Mouse (Mus musculus): ENCODE results near the gene Arhgap15. TPM values are rescaled to one million over a fixed set of nuclear protein-coding genes. Genes with fewer than 3 reads are reported as not detected.

The Arhgap15 gene
- polyA plus RNA-seq, 1 experiment from 2014 or later, result 0.77 TPM

- H3K36me3 ChIP-seq (ENCODE audit: control insufficient read depth, insufficient read depth, low read length), result no peaks in the 10 kb centered on the region
- no peaks in the 10 kb centered on the region for H3K9me3 ChIP-seq (ENCODE audit: control insufficient read depth, low read length)
- H3K4me3 ChIP-seq (ENCODE audit: control insufficient read depth in 1 of 2, insufficient read depth in 1 of 2, low read depth in 1 of 2, low read length in 2 of 2), result no peak overlapping the region
- H3K9ac ChIP-seq (ENCODE audit: low read length), result no peak overlapping the region
- no peak for ATAC-seq (ENCODE audit: insufficient number of reproducible peaks, insufficient read depth, low FRiP score, low read depth)
- H3K4me2 ChIP-seq (ENCODE audit: low read length), result no peak overlapping the region
- H3K27me3 ChIP-seq (ENCODE audit: control insufficient read depth, insufficient read depth, low read length), result no peaks in the 10 kb centered on the region
- 79% methylated on average over 13 of the region's 13 CpGs for WGBS
- H3K4me1 ChIP-seq (ENCODE audit: control insufficient read depth in 2 of 2, insufficient read depth in 2 of 2, low read length in 2 of 2), result no peaks in the 10 kb centered on the region
- no peak overlapping the region for H3K27ac ChIP-seq (replicated peaks in 1 of 2; ENCODE audit: control insufficient read depth in 1 of 2, insufficient read depth in 1 of 2, low read depth in 2 of 2, low read length in 2 of 2)
These were observed 229.8 kb downstream of the Arhgap15 start for GRCm38 (mm10) chr2:43978177-43979013.

GRCm38 (mm10) chr2:43986066-43986465, 237.4 kb downstream of the Arhgap15 start:
- Histone ChIP-seq H3K27me3 (ENCODE audit: control insufficient read depth, insufficient read depth, low read length) (no peaks in the 10 kb centered on the region), H3K9ac (ENCODE audit: low read length) (no peak overlapping the region), H3K4me2 (ENCODE audit: low read length) (no peak overlapping the region), H3K4me3 (ENCODE audit: control insufficient read depth in 1 of 2, insufficient read depth in 1 of 2, low read depth in 1 of 2, low read length in 2 of 2) (no peak overlapping the region), H3K27ac (replicated peaks in 1 of 2; ENCODE audit: control insufficient read depth in 1 of 2, insufficient read depth in 1 of 2, low read depth in 2 of 2, low read length in 2 of 2) (no peak overlapping the region), H3K9me3 (ENCODE audit: control insufficient read depth, low read length) (no peaks in the 10 kb centered on the region), H3K4me1 (ENCODE audit: control insufficient read depth in 2 of 2, insufficient read depth in 2 of 2, low read length in 2 of 2) (no peaks in the 10 kb centered on the region), H3K36me3 (ENCODE audit: control insufficient read depth, insufficient read depth, low read length) (no peaks in the 10 kb centered on the region)
- WGBS, result 77% methylated on average over 14 of the region's 14 CpGs
- no peak for ATAC-seq (ENCODE audit: insufficient number of reproducible peaks, insufficient read depth, low FRiP score, low read depth)

- no peak overlapping the region for H3K27ac ChIP-seq (replicated peaks in 1 of 2; ENCODE audit: control insufficient read depth in 1 of 2, insufficient read depth in 1 of 2, low read depth in 2 of 2, low read length in 2 of 2)
- no peaks in the 10 kb centered on the region for H3K4me1 ChIP-seq (ENCODE audit: control insufficient read depth in 2 of 2, insufficient read depth in 2 of 2, low read length in 2 of 2)
- H3K4me3 ChIP-seq (ENCODE audit: control insufficient read depth in 1 of 2, insufficient read depth in 1 of 2, low read depth in 1 of 2, low read length in 2 of 2), result no peak overlapping the region
- no peaks in the 10 kb centered on the region for H3K9me3 ChIP-seq (ENCODE audit: control insufficient read depth, low read length)
- no peaks in the 10 kb centered on the region for H3K27me3 ChIP-seq (ENCODE audit: control insufficient read depth, insufficient read depth, low read length)
- no peak overlapping the region for H3K9ac ChIP-seq (ENCODE audit: low read length)
- no peak overlapping the region for H3K4me2 ChIP-seq (ENCODE audit: low read length)
- no peaks in the 10 kb centered on the region for H3K36me3 ChIP-seq (ENCODE audit: control insufficient read depth, insufficient read depth, low read length)
- no peak for ATAC-seq (ENCODE audit: insufficient number of reproducible peaks, insufficient read depth, low FRiP score, low read depth)
- WGBS, result 75% methylated on average over 3 of the region's 3 CpGs
These were observed 239.3 kb downstream of the Arhgap15 start for GRCm38 (mm10) chr2:43987919-43988318.

GRCm38 (mm10) chr2:43989850-43990249, 241.2 kb downstream of the Arhgap15 start:
- no peak for ATAC-seq (ENCODE audit: insufficient number of reproducible peaks, insufficient read depth, low FRiP score, low read depth)
- H3K4me2 ChIP-seq (ENCODE audit: low read length), result no peak overlapping the region
- WGBS, result 65% methylated on average over 5 of the region's 5 CpGs

GRCm38 (mm10) chr2:43992510-43992909, 243.9 kb downstream of the Arhgap15 start:
- Histone ChIP-seq H3K27me3 (ENCODE audit: control insufficient read depth, insufficient read depth, low read length) (no peaks in the 10 kb centered on the region), H3K36me3 (ENCODE audit: control insufficient read depth, insufficient read depth, low read length) (no peaks in the 10 kb centered on the region), H3K4me3 (ENCODE audit: control insufficient read depth in 1 of 2, insufficient read depth in 1 of 2, low read depth in 1 of 2, low read length in 2 of 2) (no peak overlapping the region), H3K9me3 (ENCODE audit: control insufficient read depth, low read length) (no peaks in the 10 kb centered on the region), H3K27ac (replicated peaks in 1 of 2; ENCODE audit: control insufficient read depth in 1 of 2, insufficient read depth in 1 of 2, low read depth in 2 of 2, low read length in 2 of 2) (no peak overlapping the region), H3K4me1 (ENCODE audit: control insufficient read depth in 2 of 2, insufficient read depth in 2 of 2, low read length in 2 of 2) (no peaks in the 10 kb centered on the region), H3K4me2 (ENCODE audit: low read length) (no peak overlapping the region), H3K9ac (ENCODE audit: low read length) (no peak overlapping the region)
- 77% methylated on average over 7 of the region's 7 CpGs for WGBS
- ATAC-seq (ENCODE audit: insufficient number of reproducible peaks, insufficient read depth, low FRiP score, low read depth), result no peak

More at GRCm38 (mm10) chr2:43989850-43990249, 241.2 kb downstream of the Arhgap15 start:
- Histone ChIP-seq H3K4me1 (ENCODE audit: control insufficient read depth in 2 of 2, insufficient read depth in 2 of 2, low read length in 2 of 2) (no peaks in the 10 kb centered on the region), H3K9ac (ENCODE audit: low read length) (no peak overlapping the region), H3K9me3 (ENCODE audit: control insufficient read depth, low read length) (no peaks in the 10 kb centered on the region), H3K4me3 (ENCODE audit: control insufficient read depth in 1 of 2, insufficient read depth in 1 of 2, low read depth in 1 of 2, low read length in 2 of 2) (no peak overlapping the region), H3K36me3 (ENCODE audit: control insufficient read depth, insufficient read depth, low read length) (no peaks in the 10 kb centered on the region), H3K27me3 (ENCODE audit: control insufficient read depth, insufficient read depth, low read length) (no peaks in the 10 kb centered on the region), H3K27ac (replicated peaks in 1 of 2; ENCODE audit: control insufficient read depth in 1 of 2, insufficient read depth in 1 of 2, low read depth in 2 of 2, low read length in 2 of 2) (no peak overlapping the region)

- Histone ChIP-seq H3K27me3 (ENCODE audit: control insufficient read depth, insufficient read depth, low read length) (no peaks in the 10 kb centered on the region), H3K36me3 (ENCODE audit: control insufficient read depth, insufficient read depth, low read length) (no peaks in the 10 kb centered on the region), H3K9me3 (ENCODE audit: control insufficient read depth, low read length) (no peaks in the 10 kb centered on the region), H3K4me2 (ENCODE audit: low read length) (no peak overlapping the region), H3K27ac (replicated peaks in 1 of 2; ENCODE audit: control insufficient read depth in 1 of 2, insufficient read depth in 1 of 2, low read depth in 2 of 2, low read length in 2 of 2) (no peak overlapping the region), H3K4me1 (ENCODE audit: control insufficient read depth in 2 of 2, insufficient read depth in 2 of 2, low read length in 2 of 2) (no peaks in the 10 kb centered on the region), H3K4me3 (ENCODE audit: control insufficient read depth in 1 of 2, insufficient read depth in 1 of 2, low read depth in 1 of 2, low read length in 2 of 2) (no peak overlapping the region), H3K9ac (ENCODE audit: low read length) (no peak overlapping the region)
- no peak for ATAC-seq (ENCODE audit: insufficient number of reproducible peaks, insufficient read depth, low FRiP score, low read depth)
- WGBS, result 67% methylated on average over 1 of the region's 1 CpGs
These were observed 253.8 kb downstream of the Arhgap15 start for GRCm38 (mm10) chr2:44002454-44002853.

GRCm38 (mm10) chr2:44010249-44010648, 261.6 kb downstream of the Arhgap15 start:
- H3K4me3 ChIP-seq (ENCODE audit: control insufficient read depth in 1 of 2, insufficient read depth in 1 of 2, low read depth in 1 of 2, low read length in 2 of 2), result no peak overlapping the region
- ATAC-seq (ENCODE audit: insufficient number of reproducible peaks, insufficient read depth, low FRiP score, low read depth), result no peak
- no peak overlapping the region for H3K9ac ChIP-seq (ENCODE audit: low read length)
- no peaks in the 10 kb centered on the region for H3K36me3 ChIP-seq (ENCODE audit: control insufficient read depth, insufficient read depth, low read length)
- H3K9me3 ChIP-seq (ENCODE audit: control insufficient read depth, low read length), result no peaks in the 10 kb centered on the region
- no peak overlapping the region for H3K4me2 ChIP-seq (ENCODE audit: low read length)
- 61% methylated on average over 1 of the region's 1 CpGs for WGBS
- no peaks in the 10 kb centered on the region for H3K4me1 ChIP-seq (ENCODE audit: control insufficient read depth in 2 of 2, insufficient read depth in 2 of 2, low read length in 2 of 2)
- H3K27me3 ChIP-seq (ENCODE audit: control insufficient read depth, insufficient read depth, low read length), result no peaks in the 10 kb centered on the region
- H3K27ac ChIP-seq (replicated peaks in 1 of 2; ENCODE audit: control insufficient read depth in 1 of 2, insufficient read depth in 1 of 2, low read depth in 2 of 2, low read length in 2 of 2), result no peak overlapping the region

- Histone ChIP-seq H3K9ac (ENCODE audit: low read length) (no peak overlapping the region), H3K27ac (replicated peaks in 1 of 2; ENCODE audit: control insufficient read depth in 1 of 2, insufficient read depth in 1 of 2, low read depth in 2 of 2, low read length in 2 of 2) (no peak overlapping the region), H3K36me3 (ENCODE audit: control insufficient read depth, insufficient read depth, low read length) (no peaks in the 10 kb centered on the region), H3K4me3 (ENCODE audit: control insufficient read depth in 1 of 2, insufficient read depth in 1 of 2, low read depth in 1 of 2, low read length in 2 of 2) (no peak overlapping the region), H3K4me1 (ENCODE audit: control insufficient read depth in 2 of 2, insufficient read depth in 2 of 2, low read length in 2 of 2) (no peaks in the 10 kb centered on the region), H3K9me3 (ENCODE audit: control insufficient read depth, low read length) (no peaks in the 10 kb centered on the region), H3K27me3 (ENCODE audit: control insufficient read depth, insufficient read depth, low read length) (no peaks in the 10 kb centered on the region), H3K4me2 (ENCODE audit: low read length) (no peak overlapping the region)
- no peak for ATAC-seq (ENCODE audit: insufficient number of reproducible peaks, insufficient read depth, low FRiP score, low read depth)
- WGBS, result 86% methylated on average over 5 of the region's 5 CpGs
These were observed 264.8 kb downstream of the Arhgap15 start for GRCm38 (mm10) chr2:44013388-44013787.
